Mouse (Mus musculus) embryonic fibroblast, embryonic 13.5 days (primary cell): Measurements from ENCODE around the gene Fkrp.

ENCODE experiments used
- CTCF ChIP-seq: IDR thresholded peaks from 2 replicates; pipeline ENCODE4 v1.5.1; 2011; ENCODE audit warnings: mild to moderate bottlenecking, control low read depth, low read length, moderate library complexity, borderline replicate concordance; ENCODE audit not compliant: insufficient read depth
- POLR2A ChIP-seq: IDR thresholded peaks from 2 replicates; pipeline ENCODE4 v1.6.1; 2011; ENCODE audit warnings: low read depth, mild to moderate bottlenecking, control low read depth, low read length, moderate library complexity

- TF ChIP-seq CTCF (no peak), POLR2A (no peak)
Observed at GRCm38 (mm10) chr7:16837916-16838803, 21.6 kb upstream of the Fkrp start.
